Mouse (Mus musculus) gastrocnemius, postnatal 25 days (tissue): ENCODE data around the gene B4galnt1. TPM values are rescaled to one million over a fixed set of nuclear protein-coding genes. Genes with fewer than 3 reads are reported as not detected.

Experiments used
- DNase-seq: peaks from one replicate; pipeline ENCODE4 v3.0.0; 2022
- total RNA-seq, 2 experiments: library from RNA; stranded (reverse); gene quantifications; 1 replicate in 1 of 2; 2 replicates in 1 of 2; pipeline ENCODE4 v1.2.3; 2021

B4galnt1 gene
- total RNA-seq, 2 experiments from 2014 or later: 0.78 to 1.00 TPM

DNA sequence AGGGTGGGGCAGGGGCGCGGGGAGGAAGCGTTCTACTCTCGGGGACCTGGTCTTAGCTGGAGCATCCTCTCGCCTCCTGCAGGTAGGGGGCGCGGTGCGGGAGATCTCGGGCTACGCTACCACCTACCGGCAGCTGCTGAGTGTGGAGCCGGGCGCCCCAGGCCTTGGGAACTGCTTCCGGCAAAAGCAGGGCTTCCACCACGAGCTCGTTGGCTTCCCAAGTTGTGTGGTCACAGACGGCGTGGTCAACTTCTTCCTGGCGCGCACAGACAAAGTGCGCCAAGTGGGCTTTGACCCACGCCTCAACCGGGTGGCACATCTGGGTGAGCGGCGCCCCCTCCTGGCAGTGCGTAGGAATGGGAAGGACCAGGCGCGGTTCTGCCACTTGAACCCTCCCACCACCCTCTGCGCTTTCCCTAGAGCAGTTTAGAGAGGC, 5.8 kb downstream of the B4galnt1 start:
- no peak for DNase-seq

DNA sequence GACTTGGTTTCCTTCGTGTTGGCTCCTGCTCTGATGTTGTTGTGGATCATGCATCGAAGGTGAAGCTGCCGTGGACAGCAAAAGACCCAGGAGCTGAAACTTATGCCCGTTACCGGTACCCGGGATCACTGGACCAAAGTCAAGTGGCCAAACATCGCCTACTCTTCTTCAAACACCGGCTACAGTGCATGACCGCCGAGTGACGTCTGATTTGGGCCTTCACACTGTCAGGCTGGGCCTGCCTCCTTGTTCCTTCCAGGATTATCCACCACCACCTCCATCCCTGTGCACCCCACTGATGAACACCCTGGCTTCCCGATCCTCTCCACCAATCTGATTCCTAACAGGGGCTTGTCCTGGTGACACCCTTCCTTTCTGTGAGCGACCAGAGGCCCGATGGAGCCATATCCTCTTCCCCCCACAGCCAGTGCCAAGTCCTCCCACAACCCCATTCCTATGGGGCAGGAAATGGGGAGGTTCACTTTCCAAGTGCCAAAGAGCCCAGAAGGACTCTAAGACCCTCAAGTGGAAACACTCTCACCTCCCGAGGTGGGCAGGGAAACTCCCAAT, 6.7 kb downstream of the B4galnt1 start:
- no peak for DNase-seq

DNA sequence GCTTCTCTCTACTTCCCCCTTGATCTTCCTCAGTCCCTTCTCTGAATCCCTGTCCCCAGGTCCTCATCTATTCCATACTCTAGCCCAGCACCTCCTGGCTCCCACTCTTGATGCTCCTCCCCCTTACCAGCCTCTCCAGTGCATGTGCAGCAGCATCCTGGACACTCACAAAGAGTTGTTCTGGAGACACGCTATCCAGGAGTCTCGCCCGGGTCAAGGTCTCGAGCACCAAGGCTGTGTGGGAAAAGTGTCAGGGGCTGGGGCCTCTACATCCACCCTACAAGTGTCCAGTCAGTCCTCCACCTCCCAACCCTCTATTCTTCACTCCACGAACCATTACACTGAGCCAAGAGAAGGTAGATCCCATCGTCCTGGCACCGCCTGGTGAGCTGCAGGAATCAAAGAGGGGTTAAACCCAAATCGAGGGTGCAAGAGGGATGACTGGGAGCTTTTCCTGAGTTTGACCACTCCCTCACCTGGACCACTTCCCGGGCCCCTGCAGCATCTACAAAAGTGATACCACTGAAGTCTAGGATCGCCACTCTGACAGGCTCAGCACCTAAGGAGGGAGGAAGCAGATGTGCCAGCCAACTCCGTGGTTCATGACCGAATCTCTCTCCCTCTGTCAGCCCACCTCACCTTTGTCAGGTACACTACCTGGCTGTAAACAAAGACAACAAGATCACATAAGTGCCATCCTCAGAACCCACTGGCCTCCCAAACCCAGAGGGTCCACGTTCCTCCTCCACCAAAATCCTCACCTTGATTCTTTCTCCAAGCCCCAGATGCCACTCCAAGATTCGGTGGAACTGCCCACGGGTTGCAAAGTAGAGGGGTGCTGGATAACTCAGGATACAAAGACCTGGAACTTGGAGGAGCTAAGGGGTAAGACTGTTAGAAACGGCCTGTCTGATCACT, 8.4 kb downstream of the B4galnt1 start:
- DNase-seq: no peak

DNA sequence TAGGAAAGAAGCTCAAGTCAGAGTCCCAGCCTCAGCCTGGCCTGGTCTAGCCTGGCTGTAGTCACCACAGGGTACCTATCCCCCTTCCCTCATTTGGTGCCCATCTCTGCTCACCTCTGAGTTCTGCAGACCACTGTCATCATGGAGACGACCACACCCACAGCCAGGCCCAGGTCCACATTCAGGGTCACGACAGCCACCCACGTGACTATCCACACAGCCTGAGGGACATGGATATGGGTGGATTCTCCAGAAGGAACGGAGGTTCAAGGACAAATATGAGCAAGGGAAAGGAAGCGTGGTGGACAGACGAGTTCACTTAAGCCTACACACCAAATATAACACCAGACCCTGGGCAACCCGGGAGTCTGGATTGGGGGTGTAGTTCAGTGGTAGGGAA, 9.1 kb downstream of the B4galnt1 start:
- no peak for DNase-seq

DNA sequence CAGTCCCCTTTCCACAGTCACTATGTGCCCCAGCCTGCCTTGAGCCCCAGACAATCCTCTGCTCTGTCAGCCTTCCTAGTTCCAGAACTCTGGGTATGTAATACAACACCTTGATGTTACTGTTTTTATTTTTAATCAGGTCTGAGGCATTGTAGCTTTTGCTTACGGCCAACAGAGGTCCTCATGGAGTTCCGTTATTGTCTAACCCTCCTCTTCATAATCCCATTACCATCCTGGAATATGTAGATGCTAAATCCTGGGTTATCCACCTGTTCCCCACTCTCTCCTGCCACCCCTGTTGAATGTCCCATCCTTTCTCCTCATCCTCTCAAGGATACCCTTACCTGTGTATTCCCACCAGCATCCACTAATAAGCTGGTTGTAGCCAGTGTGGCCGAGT, 11.2 kb downstream of the B4galnt1 start:
- DNase-seq: no peak

DNA sequence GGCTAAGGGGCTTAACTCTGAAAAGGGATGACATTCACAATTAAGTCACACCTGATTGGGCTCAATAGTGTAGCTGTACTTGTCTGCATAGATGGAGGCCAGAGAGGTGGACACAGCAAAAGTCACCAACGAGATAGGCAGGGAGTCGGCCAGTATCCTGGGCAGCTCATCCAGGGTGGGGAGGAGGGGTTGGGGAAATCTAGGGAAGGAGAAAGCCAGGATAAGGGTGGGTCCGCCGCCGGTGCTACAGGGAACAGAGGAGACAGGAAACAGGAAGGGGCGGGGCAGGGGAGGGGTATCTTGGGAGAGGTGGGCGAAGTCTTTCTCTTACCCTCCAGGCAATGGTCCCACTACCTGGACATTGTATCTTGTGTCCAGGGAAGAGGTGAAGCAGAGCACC, 11.7 kb downstream of the B4galnt1 start:
- no peak for DNase-seq

DNA sequence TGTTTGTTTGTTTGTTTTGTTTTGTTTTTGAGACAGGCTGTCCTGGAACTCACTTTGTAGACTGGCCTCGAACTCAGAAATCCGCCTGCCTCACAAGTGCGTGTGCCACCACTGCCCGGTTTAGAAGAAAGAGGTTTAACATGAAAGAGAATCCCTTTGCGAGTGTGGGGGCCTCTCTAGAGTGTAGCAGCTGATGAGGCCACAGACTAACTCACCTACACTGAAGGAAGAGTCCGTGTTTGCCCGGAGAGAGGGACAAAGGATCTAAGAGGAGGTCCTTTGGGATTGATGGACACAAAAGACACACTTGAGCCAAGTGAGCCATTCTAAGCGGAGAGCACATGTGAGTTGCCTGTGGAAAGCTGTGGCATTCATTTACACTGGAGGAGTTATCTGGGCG, 12.2 kb downstream of the B4galnt1 start:
- no peak for DNase-seq

DNA sequence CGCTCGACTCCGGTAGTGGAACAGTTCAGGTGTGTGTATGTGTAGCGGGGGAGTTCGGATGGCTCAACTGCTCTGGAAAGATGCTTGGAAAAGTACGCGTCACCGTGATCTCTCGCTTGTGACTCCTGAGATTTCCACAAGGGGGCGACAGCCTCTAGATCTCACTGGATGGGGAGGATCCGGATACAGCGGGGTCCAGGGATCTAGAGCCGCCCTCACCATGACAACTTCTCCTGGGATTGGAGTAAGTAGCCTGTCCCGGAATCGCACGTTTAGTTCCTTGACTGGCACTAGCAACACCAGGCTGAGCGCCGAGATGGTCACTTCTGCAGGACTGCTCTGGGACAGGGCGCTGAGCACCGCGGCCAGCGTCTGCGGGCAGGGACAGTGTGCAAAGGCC, 12.7 kb downstream of the B4galnt1 start:
- DNase-seq: no peak

DNA sequence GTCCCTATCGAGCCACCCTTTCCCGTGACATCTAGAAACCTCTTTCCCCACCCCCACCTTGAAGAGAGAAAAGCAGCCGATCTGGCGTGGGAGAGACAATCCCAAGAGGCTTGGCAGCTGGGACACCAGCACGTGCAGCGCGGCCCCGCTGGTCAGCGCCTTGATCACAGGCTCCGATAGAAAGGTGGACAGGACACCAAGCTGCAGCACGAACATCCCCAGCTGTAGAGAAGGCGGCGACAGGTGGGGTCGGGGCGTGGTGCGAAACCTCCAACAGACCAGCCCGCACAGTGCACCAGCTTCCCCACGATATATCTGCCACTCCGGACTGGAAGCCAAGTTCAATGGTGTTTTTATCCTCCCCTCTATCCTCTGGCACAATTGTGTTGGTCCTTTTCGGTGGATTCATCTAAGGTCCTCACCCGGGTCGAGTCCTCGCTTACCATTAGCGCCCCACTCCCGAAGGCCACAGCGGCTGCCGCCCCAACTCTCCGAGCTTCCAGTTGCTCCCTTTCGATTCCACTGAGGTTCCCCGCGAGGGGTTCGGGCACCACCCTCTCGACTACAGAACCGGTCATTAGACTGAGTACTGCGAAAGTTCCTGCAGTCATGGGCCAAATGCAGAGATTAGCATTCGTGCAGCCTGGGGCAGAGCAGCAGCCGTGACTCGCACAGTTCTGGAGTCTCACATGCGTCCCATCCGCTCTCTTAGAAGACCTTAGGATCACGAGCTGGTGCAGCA, 13.4 kb downstream of the B4galnt1 start:
- DNase-seq: no peak

DNA sequence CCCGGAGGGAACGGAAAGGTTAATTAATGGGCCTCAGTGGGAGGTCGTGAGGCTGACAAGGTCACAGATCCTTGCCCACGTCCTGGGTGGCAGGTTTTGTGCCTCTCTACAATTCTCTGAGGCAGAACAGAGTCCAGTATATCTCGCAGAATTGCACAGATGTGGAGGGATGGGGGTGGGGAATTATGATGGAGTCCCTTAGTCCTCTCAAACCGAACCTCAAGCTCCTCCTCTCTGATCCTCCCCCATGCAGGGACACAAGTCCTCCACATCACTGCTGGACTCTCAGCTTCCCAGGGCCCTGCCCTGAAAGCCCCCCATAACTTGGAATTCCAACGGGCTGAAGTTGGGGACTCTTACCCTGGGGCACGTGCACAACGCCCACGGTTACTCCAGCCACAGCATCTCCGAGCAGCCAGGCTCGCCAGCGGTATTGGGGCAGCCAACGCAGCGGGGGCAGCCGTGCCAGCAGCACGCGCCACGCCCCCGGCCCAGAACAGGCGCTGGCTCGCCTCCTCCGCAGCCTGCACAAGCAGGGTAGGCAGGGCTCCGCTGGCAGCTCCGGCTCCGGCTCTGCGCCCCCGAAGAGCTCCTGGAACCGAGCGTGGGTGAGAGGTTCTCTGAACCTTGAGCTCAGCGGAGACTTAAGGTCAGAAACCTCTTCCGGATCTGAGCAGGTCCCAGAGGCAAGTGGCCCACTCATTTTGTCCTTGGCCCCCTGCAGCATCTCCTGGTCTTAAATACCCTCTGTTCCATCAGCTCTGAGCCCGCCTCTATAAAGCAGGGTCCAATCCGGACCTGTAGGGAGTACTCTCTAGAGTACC, 15.1 kb downstream of the B4galnt1 start, which contains the start of gene Slc26a10:
Gene Slc26a10, minus strand, starts transcription at position 775 of the 824 bp plus-strand sequence.
- DNase-seq: no peak

DNA sequence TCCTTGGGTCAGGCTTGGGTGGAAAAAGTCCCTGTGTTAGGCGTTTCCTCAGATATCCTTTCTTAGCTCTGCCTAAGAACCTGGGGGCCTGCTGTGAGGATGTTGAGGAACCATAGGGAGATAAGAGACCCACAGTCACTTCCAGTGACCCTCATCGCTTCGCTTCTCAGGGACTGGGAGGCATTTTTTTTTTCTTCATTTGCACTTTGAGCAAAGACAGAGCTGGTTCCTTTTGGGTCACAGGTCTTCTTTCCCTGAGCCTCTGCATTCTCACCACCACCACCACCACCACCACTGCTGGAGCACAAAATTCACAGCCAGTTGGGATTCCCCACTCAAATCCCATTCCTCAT, 15.6 kb downstream of the B4galnt1 start:
- no peak for DNase-seq

DNA sequence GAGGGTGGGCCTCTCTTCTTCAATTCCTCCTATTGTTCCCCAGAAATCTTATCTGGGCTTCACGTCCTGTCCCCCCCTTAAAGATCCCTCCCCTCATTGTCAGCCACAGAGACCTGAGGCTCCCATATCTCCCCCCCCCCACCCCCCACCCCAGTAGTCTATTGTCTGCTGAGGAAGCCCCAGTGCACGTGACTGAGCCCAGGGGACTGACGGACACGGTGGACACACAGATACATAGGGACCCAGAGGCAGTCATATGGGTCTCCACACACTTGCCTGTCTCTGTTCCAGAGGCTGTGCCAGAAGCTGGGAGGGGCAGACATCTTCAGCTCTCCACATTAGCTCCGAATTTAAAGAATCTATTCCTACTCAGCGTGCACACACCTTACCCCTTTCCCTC, 16.5 kb downstream of the B4galnt1 start:
- DNase-seq: no peak

DNA sequence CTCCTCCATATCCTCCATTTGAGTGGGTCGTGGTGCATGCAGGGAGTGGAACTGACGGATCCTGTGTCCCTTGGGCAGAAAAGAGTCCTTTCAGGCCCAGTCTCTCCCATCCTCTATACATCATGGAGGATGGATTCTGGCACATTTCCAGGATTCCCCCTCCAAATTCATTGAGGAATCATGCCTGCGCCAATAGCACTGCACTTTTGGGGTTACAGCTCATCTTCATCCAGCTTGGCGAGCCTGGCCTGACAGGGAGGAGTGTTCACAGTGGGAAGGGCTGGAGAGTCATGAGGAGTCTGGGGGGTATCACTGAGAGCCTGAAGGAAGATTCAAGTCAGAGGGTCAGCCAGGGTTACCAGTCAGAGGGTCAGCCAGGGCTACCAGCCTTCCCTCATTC, 17.6 kb downstream of the B4galnt1 start:
- no peak for DNase-seq

DNA sequence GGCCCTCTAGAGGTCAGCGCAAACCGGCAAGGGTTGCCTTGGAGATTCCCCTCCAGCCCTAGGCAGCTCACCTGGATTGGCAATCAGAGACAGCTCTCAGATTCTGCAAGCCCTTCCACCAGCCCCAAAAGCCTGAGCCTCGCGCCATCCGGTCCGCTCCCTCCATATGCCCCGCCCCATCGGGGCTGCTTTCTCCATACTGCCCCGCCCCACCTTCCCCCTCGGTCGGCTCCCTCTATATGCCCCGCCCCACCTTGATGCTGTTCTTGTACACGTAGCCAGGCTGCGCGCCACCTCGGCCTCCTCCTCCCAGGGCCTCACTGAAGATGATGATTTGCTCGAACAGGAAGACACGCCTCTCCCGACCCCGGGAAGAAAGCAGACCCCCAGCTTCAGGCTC, 18.7 kb downstream of the B4galnt1 start:
- no peak for DNase-seq

DNA sequence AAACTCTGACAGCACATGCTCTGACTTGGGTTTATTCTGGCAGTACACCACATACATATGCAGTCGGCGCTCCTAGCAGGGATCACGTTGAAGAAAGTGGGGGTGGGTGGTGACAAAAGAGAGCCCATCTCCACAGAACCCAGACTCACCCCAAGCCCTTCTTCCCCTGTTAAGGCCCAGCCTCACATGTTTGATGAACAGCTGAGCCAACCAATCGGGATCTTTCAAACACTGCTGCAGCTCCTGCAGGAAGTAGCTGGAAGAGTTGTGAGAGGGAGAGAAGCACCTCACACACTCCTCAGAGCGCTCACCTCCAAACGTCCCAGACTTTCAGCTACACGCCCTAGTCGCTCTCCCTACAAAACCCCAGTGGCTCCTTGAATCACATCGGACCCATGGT, 20.1 kb downstream of the B4galnt1 start:
- DNase-seq: no peak

DNA sequence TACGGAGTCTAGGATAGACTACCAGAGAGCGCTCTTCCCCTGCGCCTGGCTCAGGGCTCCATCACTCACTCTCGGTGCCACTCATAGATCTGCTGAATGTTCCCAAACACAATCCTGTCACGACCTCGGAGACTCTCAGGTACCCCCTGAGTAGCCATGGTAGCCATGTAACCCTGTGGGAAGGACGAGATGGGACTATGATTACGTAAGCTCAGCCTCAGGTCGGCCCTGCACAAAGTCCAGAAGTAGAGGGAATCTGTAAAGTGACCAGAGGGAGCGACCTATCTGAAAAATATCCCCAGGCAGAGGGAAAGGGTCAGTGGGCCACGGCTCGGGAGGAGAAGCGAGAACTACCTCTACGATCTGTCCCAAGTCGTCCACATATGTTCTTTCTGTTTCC, 20.5 kb downstream of the B4galnt1 start:
- DNase-seq: no peak

DNA sequence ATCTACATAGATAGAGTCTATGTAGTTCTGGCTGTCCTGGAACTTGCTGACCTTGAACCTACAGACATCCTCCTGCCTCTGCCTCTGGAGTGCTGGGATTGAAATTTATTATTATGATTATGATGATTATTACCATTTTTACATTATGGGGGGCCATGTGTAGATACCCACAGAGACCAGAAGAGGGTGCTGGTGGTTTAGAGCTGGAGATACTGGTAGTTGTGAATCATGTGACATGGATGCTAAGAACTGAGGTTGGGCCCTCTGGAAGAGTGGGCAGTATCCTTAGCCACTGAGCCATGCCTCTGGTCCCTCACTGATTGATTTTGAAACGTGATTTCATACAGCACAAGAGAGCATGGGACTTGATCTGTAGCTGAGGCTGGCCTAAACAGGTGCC, 21.4 kb downstream of the B4galnt1 start:
- DNase-seq: no peak

DNA sequence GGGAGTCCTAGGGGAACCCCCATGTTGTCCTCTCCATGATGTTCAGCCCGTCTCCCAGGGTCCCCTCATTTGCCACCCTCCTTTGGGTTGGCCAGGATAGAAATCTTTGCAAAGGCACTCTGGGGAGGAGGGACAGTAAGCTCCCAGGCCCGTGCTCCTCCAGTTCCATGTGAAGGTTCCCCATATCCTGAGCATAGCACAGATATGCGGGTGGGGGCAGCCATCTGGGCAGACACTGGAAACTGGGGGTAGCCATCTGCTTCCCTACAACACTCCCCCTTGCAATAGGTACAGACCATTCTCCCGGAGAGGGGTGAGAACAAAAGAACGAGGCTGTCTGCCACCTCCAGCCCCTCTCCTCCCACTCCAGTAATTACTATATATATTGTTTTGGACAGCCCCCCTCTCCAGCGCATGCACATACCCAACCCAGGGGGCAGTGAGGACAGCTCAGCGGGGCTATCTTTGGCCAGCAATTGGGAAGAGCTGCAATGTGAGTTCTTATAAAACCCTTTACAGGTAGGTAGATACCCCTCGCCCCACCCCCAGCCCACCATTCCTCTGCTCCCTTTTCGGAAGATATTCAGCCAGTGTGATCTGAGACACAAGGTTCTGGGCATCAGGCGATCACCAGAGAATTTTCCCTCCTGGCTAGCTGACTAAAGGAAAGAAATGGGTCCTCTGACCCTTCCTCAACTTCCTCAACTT, 22.5 kb downstream of the B4galnt1 start:
- no peak for DNase-seq

DNA sequence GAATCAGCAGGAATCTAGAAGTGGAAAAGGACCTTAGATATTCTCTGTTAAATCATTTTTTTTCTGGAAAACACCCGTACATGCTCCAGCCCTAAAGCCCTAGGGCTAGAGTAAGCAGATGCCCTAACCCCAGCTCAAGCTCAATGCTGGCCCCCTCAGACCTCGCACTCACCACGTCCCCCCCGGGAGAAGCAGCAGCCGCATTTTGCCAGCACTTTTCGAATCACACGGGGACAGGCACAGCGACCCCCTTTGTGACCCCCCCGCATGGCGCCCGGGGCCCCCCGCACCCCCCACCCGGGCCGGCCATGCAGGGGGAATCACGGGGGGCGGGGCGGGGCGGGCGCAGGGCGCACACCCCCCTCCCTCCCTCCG, 23.0 kb downstream of the B4galnt1 start:
- DNase-seq: no peak

DNA sequence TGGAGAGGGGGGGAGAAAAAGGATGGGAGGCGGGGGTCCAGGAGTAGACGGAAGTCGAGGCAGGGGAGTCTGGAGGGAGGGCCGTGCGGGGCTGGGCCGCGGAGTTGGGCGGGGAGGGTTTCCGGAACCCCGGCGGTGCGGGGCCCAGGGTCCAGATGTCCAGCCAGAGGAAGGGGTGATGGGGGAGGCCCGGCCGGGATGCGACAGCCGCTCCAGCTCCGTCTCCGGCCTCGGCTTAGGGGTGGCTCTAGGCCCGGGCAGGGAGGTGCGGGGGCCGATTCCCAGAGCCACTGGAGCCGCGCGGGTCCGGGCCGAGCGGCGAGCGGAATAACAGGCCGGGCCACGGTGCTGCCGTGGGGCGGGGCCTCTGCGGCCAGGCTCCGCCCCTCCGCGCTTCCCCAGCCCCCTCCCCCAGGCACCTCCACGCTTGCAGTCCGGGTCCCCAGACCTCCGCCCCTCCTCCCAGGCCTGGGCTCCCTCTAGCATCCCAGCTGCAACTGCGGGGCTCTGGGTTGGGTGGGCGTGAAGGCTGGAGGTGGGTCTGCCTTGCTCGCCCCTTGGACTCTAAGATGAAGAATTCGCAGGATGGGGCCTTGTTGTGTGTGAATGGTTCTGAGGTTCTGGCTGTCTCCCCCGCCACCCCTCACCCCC, 23.6 kb downstream of the B4galnt1 start:
- peak; percentile 77 for DNase-seq

DNA sequence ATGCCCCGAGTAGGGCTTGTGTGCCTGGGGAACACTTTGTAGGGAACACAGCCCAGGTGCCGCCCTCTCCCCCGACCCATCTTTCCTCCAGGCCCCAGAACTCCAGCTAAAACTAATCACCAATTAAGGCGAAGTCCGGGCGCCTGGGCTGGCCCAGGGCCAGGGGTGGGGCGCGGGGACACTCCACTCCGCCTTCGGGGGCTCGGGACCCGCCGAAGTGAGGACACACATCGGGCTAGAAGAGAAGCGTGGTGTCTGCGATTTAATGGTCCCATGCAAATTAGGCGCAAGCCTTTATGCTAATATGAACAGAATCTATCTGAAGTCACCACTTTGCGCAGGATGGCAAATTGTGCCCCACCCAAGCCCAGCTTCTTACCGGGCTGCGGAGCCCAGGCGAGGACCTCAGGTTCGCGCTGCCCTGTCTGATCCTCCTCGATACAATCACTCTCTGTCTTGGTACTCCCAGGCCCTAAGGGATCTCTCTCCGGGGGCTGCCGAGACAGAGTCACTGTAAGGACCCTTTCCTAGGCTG, 24.2 kb downstream of the B4galnt1 start:
- no peak for DNase-seq
